Mouse (Mus musculus) kidney, postnatal 0 days (tissue): ENCODE measurements around the gene Ndufb5. TPM values are rescaled to one million over a fixed set of nuclear protein-coding genes. Genes with fewer than 3 reads are reported as not detected.

Experiments
- ATAC-seq: fragments of 200-750 bp; cut with Nextera tagmentation; replicated peaks from 2 replicates; pipeline ENCODE4 v1.8.0; 2017; ENCODE audit warnings: low read depth, moderate number of reproducible peaks, moderate TSS enrichment, moderate library complexity; ENCODE audit not compliant: low FRiP score
- DNase-seq: peaks from one replicate; pipeline ENCODE4 v3.0.0-alpha.2; 2016; ENCODE audit warnings: low spot score
- H3K27ac ChIP-seq: fragments of 300-500 bp; sonication (generic); 2 replicates; pipeline ENCODE4 v1.5.1; 2014; ENCODE audit warnings: mild to moderate bottlenecking
- H3K27me3 ChIP-seq: fragments of 300-500 bp; sonication (generic); 2 replicates; pipeline ENCODE4 v1.6.1; 2014; ENCODE audit warnings: low read length, mixed read lengths; ENCODE audit not compliant: insufficient read depth
- H3K36me3 ChIP-seq: fragments of 300-500 bp; sonication (generic); 2 replicates; pipeline ENCODE4 v1.6.1; 2014; ENCODE audit warnings: low read length, mixed read lengths; ENCODE audit not compliant: insufficient read depth
- H3K4me1 ChIP-seq: fragments of 300-500 bp; sonication (generic); replicated peaks from 2 replicates; pipeline ENCODE4 v1.6.1; 2014; ENCODE audit warnings: antibody characterized with exemption, low read length, mixed read lengths; ENCODE audit not compliant: insufficient read depth
- H3K4me2 ChIP-seq: fragments of 300-500 bp; sonication (generic); 2 replicates; pipeline ENCODE4 v1.6.1; 2014; ENCODE audit warnings: mild to moderate bottlenecking, low read length, moderate library complexity, mixed read lengths
- H3K4me3 ChIP-seq: fragments of 300-500 bp; sonication (generic); replicated peaks from 2 replicates; pipeline ENCODE4 v1.5.1; 2014; ENCODE audit warnings: low read depth, low read length
- H3K9ac ChIP-seq: fragments of 300-500 bp; sonication (generic); 2 replicates; pipeline ENCODE4 v1.6.1; 2014; ENCODE audit warnings: low read depth, low read length
- H3K9me3 ChIP-seq: fragments of 300-500 bp; sonication (generic); replicated peaks from 2 replicates; pipeline ENCODE4 v1.6.1; 2016; ENCODE audit warnings: low read length, inconsistent platforms, mixed read lengths
- CTCF ChIP-seq: IDR thresholded peaks from 2 replicates; pipeline ENCODE4 v1.5.1; 2016; ENCODE audit warnings: antibody characterized with exemption, low read depth, mild to moderate bottlenecking, moderate library complexity
- WGBS: fragments of 180-500 bp; shearing (Covaris S2); extraction: QIAGEN DNeasy Blood & Tissue Kit; methylation state at CpG from one replicate; pipeline ENCODE4 v1.1.7; 2014; 5-methylcytosine and 5-hydroxymethylcytosine counted together
- polyA plus RNA-seq: library from polyadenylated mRNA; unstranded; fragments of >200 nt; fragmentation: Nextera tagmentation; extraction: Ambion mirVana; gene quantifications from 2 replicates; pipeline ENCODE4 v1.2.1, GENCODE M21; 2015

The Ndufb5 gene
- polyA plus RNA-seq, 1 experiment from 2014 or later = 574 TPM

DNA sequence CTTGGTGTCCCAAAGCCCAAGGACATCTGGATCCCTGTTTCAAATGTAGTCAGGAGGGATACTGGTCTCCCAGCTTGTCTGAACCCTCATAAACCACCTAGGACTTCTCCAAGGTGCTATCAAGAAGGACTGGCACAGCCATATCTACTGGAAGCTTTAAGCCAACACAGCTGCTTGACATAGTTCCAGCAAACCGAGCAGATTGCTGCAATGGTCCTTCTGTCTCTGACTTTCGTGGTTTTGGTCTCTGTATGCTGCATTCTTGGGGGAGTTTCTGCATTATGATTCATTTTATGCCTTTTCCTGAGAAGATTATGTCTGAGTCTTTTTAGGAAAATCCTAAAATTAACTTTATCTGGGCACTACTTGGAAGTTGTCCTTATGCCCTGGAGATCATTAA lies 34.0 kb downstream of the Ndufb5 start:
- H3K9me3 ChIP-seq = no peaks in the 10 kb centered on the region
- H3K4me1 ChIP-seq = no peaks in the 10 kb centered on the region
- 78% methylated on average over 2 of the region's 2 CpGs for WGBS
- H3K4me3 ChIP-seq = no peak overlapping the region
- no peaks in the 10 kb centered on the region for H3K27me3 ChIP-seq
- H3K9ac ChIP-seq = no peak overlapping the region
- ATAC-seq (no peak), DNase-seq (no peak)
- no peaks in the 10 kb centered on the region for H3K36me3 ChIP-seq
- no peak overlapping the region for H3K27ac ChIP-seq
- TF ChIP-seq CTCF = no peak
- H3K4me2 ChIP-seq = no peak overlapping the region

Other genes with a start within 250 kb of the Ndufb5 start
- 0.10 TPM in 1 of 2 replicates, not detected in the other for gene Kcnmb3, start 244.8 kb upstream of the Ndufb5 start, polyA plus RNA-seq
- gene Zfp639, start 226.7 kb upstream of the Ndufb5 start, polyA plus RNA-seq = 38.6 and 41.6 TPM in 2 replicates
- gene Mfn1, start 207.5 kb upstream of the Ndufb5 start, polyA plus RNA-seq = 32.4 and 34.9 TPM in 2 replicates
- 40.0 and 41.0 TPM in 2 replicates for gene Gnb4, start 120.4 kb upstream of the Ndufb5 start, polyA plus RNA-seq
- 121 and 134 TPM in 2 replicates for gene Actl6a, start 30.7 kb upstream of the Ndufb5 start, polyA plus RNA-seq
- 40.8 and 41.7 TPM in 2 replicates for gene Mrpl47, start 615 bp downstream of the Ndufb5 start, polyA plus RNA-seq
- 1.5 and 1.7 TPM in 2 replicates for gene Usp13, start 80.6 kb downstream of the Ndufb5 start, polyA plus RNA-seq